Mouse (Mus musculus) thymus, postnatal 10 days (tissue): ENCODE measurements around the gene Spns3.

ENCODE experiments used
- DNase-seq, 2 experiments: peaks; one replicate each; pipeline ENCODE4 v3.0.0; 2021; ENCODE audit warnings: low spot score in 2 of 2

The Spns3 gene

GRCm38 (mm10) chr11:72485157-72485556 is 65.1 kb downstream of the Spns3 start:
- no peak for DNase-seq

GRCm38 (mm10) chr11:72484549-72484948 is 65.8 kb downstream of the Spns3 start:
- no peak for DNase-seq

GRCm38 (mm10) chr11:72481952-72482351 is 68.4 kb downstream of the Spns3 start:
- no peak for DNase-seq

- DNase-seq, result no peak
Observed at GRCm38 (mm10) chr11:72481313-72481712, 69.0 kb downstream of the Spns3 start.

- no peak for DNase-seq
Observed at GRCm38 (mm10) chr11:72479499-72479898, 70.8 kb downstream of the Spns3 start.

- DNase-seq, result no peak
Observed at GRCm38 (mm10) chr11:72478228-72478627, 72.1 kb downstream of the Spns3 start.

- no peak for DNase-seq
Observed at GRCm38 (mm10) chr11:72477653-72478052, 72.7 kb downstream of the Spns3 start.

- DNase-seq, result no peak
Observed at GRCm38 (mm10) chr11:72477182-72477581, 73.1 kb downstream of the Spns3 start.

GRCm38 (mm10) chr11:72476074-72476625 is 74.2 kb downstream of the Spns3 start:
- DNase-seq, result no peak

- no peak for DNase-seq
Observed at GRCm38 (mm10) chr11:72475408-72475807, 74.9 kb downstream of the Spns3 start.

- no peak for DNase-seq
Observed at GRCm38 (mm10) chr11:72474926-72475325, 75.4 kb downstream of the Spns3 start.

GRCm38 (mm10) chr11:72473540-72473939 is 76.8 kb downstream of the Spns3 start:
- no peak for DNase-seq

- DNase-seq, result no peak
Observed at GRCm38 (mm10) chr11:72471381-72471780, 78.9 kb downstream of the Spns3 start.

GRCm38 (mm10) chr11:72470004-72470403 is 80.3 kb downstream of the Spns3 start:
- no peak for DNase-seq

- no peak for DNase-seq
Observed at GRCm38 (mm10) chr11:72469217-72469616, 81.1 kb downstream of the Spns3 start.

- DNase-seq, result no peak
Observed at GRCm38 (mm10) chr11:72468525-72468924, 81.8 kb downstream of the Spns3 start.

GRCm38 (mm10) chr11:72466694-72467507 is 83.4 kb downstream of the Spns3 start:
- DNase-seq, result no peak

GRCm38 (mm10) chr11:72465978-72466693 is 84.2 kb downstream of the Spns3 start:
- no peak for DNase-seq

- no peak for DNase-seq
Observed at GRCm38 (mm10) chr11:72464821-72465220, 85.5 kb downstream of the Spns3 start.

- no peak for DNase-seq
Observed at GRCm38 (mm10) chr11:72461500-72461981, 88.8 kb downstream of the Spns3 start.

GRCm38 (mm10) chr11:72458502-72458901 is 91.8 kb downstream of the Spns3 start:
- no peak for DNase-seq

GRCm38 (mm10) chr11:72457995-72458496 is 92.3 kb downstream of the Spns3 start:
- DNase-seq, result no peak
